Mouse (Mus musculus) CD4-positive, CD25-positive, alpha-beta regulatory T cell, adult 2 months (primary cell): ENCODE results near the gene Rpl7l1.
"Not testable (repeated sequence)": the region's sequence is repeated elsewhere in the genome, so short reads cannot be mapped to it uniquely, and the experiment has no call there.

Source experiments
- DNase-seq: peaks from one replicate; pipeline ENCODE4 v3.0.0-alpha.2; 2012; ENCODE audit warnings: low read depth, low spot score

Rpl7l1 gene

DNA sequence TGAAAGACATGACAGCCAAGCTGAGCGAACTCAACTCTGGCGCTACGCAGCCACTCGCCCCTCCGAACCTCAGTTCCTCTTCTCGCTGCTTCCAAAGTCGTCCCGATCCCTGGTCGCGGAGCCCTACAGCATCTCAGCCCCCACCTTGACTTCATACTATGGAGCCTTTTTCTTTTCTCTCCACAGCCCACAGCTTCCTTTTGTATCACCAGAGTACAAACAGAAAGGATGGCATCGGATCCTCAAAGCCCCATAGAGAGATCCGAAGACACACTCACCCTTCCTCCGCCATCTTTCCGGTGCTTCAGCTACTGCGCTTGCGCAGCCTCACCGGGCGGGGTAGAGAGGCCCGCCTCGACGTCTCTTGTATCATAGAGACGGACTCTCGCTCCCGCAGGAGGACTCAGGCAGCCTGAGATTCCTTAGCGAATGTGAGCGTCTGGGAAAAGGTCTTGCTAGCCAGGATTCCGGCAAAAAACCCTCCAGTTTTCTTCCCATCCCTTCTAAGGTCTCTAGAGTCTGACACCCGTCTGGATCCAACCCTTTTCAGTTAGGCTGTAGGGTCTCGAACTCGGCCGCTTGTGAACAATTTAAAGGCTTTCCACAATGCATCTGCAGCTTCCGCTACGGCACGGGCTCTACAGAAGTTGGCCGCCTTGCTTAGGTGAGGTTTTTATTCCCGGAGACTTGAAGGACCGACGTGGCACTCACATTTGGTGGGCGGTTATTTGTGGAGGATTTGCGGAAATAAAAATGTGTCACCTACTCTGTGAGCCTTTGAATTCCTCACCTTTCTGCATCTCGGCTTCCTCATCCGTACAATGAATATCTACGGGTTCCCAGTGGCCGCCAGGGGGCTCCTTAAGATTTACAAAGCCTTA lies at the start of gene Rpl7l1:
Gene Rpl7l1 (minus strand): TSS at position 332 of the 881 bp plus-strand sequence.
- DNase-seq, result peak; percentile 94

- peak; percentile 13 for DNase-seq
These were observed 47.5 kb upstream of the Rpl7l1 start for GRCm38 (mm10) chr17:46829856-46830535.

DNA sequence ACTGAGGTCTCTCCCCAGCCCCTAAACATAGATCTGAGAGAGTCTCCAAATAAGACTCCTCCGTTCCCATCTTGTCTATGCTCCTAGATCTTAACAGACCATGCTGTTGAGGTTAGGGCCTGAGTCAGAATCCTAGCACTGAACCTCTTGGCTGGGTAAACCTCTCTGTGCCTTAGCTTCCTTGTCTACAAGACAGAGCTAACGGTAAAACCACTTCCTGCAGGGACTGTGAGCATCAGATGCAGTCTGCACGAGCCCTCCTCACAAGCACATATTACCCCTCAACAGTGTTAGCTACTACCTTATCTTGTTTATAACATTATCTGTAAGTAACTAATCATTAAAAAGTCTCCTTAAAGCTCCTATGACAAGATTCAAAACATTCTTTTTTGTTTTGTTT lies 46.5 kb upstream of the Rpl7l1 start:
- DNase-seq, result peak; percentile 68

GRCm38 (mm10) chr17:46823091-46823490 lies 40.6 kb upstream of the Rpl7l1 start:
- no peak for DNase-seq

DNA sequence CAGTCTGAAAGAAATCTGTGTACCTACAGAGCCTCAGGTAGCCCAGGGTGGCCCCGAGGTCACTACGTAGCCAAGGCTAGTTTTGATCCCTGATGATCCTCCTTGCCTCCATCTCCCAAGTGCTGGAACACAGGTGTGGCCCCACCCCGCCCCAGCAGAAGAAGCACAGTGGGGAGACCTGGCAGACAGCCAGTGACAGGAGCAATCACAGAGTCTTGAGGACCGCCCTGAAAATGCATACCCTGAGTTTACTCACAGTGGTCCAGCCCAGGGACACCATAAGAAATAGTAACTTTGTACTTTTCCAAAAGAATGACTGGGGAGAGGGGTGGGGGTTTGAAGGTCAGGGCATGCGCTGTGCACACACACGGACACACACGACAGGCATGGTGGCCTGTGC lies 38.2 kb upstream of the Rpl7l1 start:
- no peak for DNase-seq

GRCm38 (mm10) chr17:46817734-46818158 lies 35.3 kb upstream of the Rpl7l1 start:
- DNase-seq, result no peak

- no peak for DNase-seq
These were observed 33.8 kb upstream of the Rpl7l1 start for GRCm38 (mm10) chr17:46816306-46816705.

GRCm38 (mm10) chr17:46814497-46814896 lies 32.0 kb upstream of the Rpl7l1 start:
- no peak for DNase-seq

DNA sequence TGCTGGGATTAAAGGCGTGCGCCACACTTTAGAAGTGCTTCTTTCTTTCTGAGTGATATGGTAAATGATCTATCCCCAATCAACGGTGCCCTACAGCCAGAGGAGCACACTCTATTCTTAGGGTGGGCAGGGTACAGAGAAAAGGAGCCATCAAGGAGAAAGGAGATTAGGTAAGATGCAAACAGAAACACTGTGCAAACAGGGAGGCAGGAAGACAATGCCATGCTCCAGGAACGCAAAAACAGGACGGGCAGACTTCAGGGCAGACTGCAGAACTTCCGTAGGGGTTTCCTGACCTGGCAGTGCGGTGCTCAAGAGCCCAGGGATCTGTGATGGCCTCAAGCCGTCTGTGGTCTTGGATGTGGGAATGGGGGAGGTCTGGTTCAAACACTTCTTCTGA lies 31.2 kb upstream of the Rpl7l1 start:
- no peak for DNase-seq

DNA sequence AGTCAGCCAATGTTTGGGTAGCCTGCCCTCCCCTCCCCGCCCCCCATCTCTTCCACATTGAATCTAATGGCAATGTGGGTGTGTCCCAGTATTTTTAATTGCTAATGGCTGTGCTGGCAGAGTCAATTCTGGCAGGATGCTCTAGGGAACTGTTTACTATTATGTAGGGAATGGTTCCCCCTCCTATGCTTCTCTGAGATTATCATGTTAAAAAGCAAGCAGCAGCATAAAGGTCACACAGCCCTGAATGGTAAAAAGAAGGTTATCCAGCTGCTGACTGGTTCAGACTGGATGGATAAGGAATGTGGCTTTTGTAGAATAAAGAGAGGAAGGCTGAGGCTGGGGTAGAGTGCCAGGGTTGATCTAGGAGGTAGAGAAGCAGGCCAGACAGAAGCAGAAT lies 30.0 kb upstream of the Rpl7l1 start:
- no peak for DNase-seq

GRCm38 (mm10) chr17:46810672-46811071 lies 28.2 kb upstream of the Rpl7l1 start:
- no peak for DNase-seq

GRCm38 (mm10) chr17:46809131-46809830 lies 26.8 kb upstream of the Rpl7l1 start:
- no peak for DNase-seq

- DNase-seq, result no peak
These were observed 25.9 kb upstream of the Rpl7l1 start for GRCm38 (mm10) chr17:46808376-46808775.

GRCm38 (mm10) chr17:46801761-46802160 lies 19.3 kb upstream of the Rpl7l1 start:
- no peak for DNase-seq

DNA sequence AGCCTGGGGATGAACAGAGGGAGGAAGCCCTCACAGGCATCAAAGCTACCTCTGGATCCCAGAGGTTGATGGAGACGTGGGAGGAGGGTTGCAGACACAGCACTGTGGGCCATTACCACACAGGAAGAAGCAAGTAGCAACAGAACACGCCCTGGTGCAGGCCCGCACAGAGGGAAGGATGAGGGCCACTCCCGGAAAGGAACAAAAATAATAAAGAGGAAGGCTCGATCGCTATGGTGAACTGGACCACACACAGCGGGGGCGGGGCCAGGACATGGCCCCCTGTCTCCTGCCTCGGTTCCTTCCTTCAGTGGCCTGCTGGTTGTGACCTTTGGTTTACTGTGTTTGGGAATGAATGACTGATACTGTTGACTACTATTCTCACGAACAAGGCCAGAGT lies 17.2 kb upstream of the Rpl7l1 start:
- no peak for DNase-seq

DNA sequence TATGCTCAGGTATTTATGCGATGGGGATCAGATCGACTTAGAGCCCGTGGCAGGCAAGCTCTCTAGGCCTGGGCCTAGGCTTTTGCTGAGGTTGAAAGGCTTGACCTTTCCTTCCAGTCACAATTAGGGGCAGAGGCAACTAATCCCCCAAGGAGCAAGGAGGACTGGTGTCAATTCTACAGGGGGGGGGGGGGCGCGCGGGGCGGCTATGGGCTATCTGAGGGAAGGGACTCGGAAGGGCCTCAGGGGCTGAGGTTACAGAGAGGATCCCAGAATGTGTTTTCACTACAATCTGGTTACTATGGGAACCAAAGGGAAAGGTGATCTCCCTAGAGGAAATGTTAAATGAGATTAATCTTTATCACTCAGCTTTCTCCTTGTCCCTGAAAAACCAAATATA lies 14.9 kb upstream of the Rpl7l1 start:
- DNase-seq, result no peak

GRCm38 (mm10) chr17:46796743-46797142 lies 14.3 kb upstream of the Rpl7l1 start:
- DNase-seq, result no peak

DNA sequence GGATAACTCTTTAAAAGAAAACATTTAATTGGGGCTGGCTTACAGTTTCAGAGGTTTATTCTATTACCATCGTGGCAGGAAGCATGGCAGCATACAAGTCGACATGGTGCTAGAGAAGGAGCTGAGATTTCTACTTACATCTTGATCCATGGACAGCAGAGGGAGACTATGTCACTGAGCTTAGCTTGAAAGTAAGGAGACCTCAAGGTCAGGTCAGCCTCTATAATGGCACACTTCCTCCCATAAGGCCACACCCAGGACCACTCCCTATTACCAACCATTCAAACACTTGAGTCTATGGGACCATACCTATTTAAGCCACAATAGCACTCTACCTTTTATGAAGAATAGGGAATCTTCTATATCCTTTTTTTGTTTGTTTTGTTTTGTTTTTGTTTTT lies 10.5 kb upstream of the Rpl7l1 start:
- no peak for DNase-seq

- not testable (repeated sequence) for DNase-seq
These were observed 5.5 kb upstream of the Rpl7l1 start for GRCm38 (mm10) chr17:46787974-46788373.

DNA sequence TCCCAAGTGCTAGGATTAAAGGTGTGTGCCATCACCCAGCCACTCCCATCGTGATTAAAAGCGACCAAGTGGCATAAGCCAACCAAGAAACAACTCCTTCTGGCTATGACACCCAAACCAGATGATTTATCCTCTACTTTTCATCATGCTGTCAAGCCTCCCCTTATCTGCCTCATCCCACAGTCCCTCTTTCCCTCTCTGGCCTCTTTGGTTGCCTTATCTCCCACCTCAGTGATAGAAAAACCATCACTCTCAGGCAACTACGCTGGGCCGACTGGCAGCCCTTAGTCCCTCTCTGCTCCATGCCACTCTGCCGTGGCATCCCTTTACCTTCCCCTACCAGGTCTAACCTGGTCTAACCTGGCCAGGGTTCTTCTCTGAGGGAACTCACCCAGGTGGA lies 4.5 kb upstream of the Rpl7l1 start:
- no peak for DNase-seq

- DNase-seq, result no peak
These were observed 722 bp upstream of the Rpl7l1 start for GRCm38 (mm10) chr17:46783222-46783565.

DNA sequence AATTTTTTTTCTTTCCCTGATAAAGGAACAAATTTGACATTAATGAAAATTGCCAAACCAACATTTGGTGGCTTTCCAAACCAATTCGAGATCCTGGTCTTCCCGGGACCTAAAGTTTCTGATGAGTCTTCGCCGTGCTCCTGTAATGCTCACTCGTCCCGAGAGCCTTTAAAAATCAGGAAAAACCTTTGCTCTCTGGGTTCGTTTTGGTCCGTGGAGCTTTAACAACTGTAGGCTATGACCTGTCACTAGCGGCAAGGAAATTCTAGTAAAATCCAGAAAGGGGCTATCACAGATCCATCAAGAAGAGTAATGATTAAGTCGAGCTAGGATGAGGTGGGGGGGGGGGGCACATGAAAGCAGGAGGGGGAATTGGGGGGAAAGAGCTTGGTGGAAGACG lies 596 bp downstream of the Rpl7l1 start:
- no peak for DNase-seq
